Mouse (Mus musculus): ENCODE measurements around the gene Hip1. TPM values are rescaled to one million over a fixed set of nuclear protein-coding genes. Genes with fewer than 3 reads are reported as not detected.

Gene Hip1
- total RNA-seq, 2 experiments from 2014 or later = 40.7 to 43.9 TPM

GRCm38 (mm10) chr5:135531306-135531845 lies 13.5 kb downstream of the Hip1 start:
- no peak for DNase-seq

DNA sequence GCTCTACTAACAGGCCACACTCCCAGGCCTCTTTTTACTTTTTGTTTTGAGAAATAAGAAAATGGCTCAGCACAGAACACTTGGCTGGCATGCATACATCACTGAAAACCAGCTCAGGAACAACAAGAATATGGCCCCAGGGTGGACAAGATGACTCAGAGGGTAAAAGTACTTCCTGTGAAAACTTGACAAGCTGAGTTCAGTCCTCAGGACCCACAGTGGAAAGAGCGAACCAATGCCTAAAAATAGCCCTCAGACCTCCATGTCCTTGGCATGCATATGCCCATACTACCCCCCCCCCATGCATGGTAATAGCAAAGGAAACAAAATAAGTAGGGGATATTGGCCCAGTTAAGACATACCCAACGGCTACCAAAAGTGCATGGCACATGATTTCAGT lies 15.0 kb downstream of the Hip1 start:
- DNase-seq = no peak

- DNase-seq = no peak
These were observed 15.6 kb downstream of the Hip1 start for GRCm38 (mm10) chr5:135529310-135529709.

DNA sequence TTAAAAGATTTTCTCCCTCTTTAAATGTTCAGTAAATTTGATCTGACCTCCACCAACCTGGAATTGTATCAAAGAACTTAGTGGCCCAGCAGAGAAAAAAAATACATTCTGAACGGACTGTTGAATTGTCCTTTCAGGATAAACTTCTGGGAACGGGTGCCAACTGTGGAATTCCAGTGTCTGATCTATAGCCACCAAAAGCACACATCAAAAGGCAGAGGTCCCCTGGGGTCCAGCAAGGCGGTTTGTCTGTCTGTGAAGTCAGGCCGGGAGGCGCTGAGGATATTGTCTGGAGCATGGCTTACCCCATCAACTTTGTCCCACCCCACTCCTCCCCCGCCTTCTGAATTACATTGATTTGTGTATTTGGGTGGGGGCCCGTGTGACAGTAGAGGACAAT lies 16.9 kb downstream of the Hip1 start:
- DNase-seq = no peak

DNA sequence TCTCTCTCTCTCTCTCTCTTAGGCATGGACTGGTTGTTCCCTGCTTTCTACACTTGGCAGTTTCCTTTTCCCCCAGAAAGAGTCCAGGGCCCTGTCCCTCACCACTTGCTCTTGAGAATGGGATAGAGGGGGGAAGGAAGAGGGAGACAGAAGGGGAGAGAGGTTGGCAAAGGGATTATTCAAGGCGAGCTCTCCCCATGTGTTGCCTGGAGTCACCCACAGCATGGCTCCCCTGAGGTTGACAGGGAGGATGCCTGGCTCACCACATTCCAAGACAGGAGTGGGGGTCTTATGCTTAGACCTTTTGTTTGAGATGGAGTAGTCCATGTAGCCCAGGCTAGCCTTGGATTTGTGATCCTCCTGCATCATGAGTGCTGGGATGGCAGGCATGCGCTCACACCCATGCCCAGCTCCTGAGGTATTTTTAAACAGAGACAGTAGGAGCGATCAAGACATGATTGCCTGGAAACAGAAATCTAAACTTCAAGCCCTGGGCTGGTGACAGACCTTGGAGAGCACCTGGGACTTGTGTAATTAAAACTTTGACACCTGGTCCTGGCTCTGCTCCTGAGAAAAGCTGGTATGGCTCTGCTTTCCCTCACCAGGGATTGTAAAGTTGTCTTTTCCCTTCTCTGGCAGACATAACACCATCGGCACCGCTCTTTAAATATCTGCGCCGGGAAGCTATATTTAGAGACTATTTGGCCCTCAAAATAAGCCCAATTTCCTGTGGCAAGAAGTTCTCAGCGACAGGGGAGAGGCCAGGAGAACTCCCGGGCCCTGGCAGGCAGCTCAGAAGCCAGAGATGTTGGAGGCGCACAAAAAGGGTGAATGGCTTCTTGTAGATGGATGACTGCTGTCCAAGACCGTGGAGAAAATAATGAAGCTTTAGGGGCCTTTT lies 20.0 kb downstream of the Hip1 start:
- peak; percentile 43 for DNase-seq

DNA sequence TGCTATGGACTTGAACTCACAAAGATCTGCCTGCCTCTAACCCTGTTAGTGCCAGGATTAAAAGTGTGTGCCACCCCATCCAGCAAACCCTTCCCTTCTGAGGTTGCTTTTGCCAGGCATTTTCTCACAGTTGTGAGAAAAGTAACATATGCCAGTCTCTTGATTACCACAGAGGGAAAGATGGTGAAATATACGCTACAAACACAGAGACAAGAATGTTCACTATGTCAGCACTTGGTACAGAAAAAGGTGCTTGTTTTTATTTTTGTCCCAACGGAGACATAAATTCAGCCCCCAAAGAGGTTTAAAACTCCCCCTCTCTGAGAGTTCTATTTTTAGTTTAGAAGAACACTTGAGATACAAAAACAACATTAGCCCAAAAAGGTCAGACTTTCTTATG lies 20.8 kb downstream of the Hip1 start:
- DNase-seq = no peak

DNA sequence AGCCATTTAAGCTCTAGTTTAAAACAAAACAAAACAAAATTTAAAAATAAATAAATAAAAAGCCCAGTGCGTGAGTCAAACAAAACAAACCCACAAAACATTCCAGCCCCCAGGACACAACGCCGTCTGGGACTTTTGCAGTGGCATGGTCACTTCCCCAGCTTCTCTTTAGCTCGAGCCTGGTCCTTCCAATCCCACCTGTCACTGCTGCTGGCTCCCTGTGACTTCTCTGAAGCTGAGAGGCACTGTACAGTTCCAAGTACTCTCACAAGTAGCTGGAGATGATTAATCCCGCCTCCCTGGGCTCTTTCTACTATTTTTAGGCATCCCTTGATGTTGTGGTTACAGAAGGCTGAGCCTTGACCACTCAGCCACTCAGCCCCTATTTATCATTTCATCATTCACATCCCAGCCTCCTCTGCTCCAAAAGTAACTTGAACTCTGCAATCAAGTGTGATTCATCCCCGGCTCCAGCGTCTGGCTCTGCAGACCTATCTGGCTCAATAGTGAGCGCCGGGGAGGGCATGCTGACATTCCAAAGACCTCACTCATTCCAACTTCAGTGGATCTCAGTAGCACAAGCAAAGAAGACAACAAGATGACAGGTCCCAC lies 22.7 kb downstream of the Hip1 start:
- DNase-seq = peak; percentile 33

DNA sequence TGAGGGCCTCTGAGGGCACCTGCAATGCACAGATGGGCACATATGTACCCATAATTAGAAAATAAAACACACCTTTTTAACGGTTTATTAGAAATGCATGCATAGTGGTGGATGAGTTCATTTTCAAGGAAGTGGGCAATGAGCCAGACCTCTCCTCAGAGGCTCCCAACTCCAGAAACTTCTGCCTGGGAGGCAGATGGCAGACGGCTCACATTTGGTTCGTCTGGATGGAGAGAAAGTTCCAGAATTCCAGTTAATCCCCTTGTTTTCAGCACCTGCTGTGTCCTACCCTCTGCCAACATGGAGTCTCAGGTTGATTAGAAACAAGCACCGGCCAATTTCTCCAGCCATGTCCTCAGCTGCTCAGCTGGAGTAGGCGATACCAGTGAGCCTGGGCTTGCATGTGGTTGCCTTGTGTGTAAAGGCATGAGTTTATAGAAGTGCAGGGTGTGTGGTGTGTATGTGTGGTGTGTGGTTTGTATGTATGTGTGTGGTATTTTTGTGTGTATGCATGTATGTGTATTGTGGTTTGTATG lies 27.5 kb downstream of the Hip1 start:
- DNase-seq = no peak

- no peak for DNase-seq
These were observed 31.8 kb downstream of the Hip1 start for GRCm38 (mm10) chr5:135513131-135513530.

DNA sequence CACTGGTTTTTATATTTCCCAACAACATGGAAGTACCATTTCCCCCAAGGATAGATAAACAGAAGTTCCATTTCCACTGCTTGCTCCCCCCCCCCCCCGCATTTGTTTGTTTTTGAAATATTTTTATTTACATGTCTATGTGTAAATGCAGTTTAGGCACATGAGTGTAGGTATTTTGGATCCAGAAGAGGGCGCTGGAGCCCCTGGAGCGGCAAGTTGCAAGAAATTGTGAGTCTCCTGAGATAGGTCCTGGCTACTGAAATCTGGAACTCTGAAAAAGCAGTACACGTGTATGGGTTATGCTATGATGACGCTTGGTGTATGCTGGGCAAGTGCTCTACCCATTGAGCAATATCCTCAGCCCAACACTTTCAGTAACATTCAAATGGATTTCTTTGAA lies 33.8 kb downstream of the Hip1 start:
- no peak for DNase-seq

- DNase-seq = no peak
These were observed 36.6 kb downstream of the Hip1 start for GRCm38 (mm10) chr5:135508284-135508683.

DNA sequence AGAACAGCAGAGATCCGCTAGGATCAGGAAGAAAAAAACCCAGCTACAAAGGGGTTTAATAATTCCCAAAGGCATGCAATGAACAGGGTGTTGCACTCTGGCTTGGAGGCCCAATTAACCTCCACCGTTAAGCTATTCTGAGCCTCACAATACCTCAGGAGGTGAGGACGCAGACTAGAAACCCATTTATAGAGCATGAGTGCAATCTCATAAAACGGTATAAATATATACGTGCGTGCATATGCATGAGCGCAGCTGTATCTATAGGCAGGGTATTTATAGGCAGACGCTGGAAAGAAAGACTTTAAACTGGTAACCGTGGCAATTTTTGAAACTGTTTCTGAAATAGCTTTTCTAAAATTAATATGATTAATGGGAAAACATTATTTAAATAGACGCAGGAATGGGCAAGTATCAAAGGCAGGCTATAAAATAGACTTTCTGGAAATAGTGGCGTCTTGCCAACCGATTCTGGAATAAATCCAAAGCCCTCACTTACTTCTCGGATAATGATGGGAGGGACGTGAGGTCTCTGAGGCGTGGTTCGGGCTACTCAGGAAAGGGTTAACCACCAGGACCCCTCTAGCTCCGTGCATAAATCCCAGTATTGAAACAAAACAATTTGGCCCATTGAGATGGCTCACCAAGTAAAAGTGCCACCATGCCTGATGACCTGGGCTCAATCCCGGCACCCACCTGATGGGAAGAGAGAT lies 37.2 kb downstream of the Hip1 start:
- peak; percentile 32 for DNase-seq

GRCm38 (mm10) chr5:135505442-135505841 lies 39.5 kb downstream of the Hip1 start:
- DNase-seq = no peak

DNA sequence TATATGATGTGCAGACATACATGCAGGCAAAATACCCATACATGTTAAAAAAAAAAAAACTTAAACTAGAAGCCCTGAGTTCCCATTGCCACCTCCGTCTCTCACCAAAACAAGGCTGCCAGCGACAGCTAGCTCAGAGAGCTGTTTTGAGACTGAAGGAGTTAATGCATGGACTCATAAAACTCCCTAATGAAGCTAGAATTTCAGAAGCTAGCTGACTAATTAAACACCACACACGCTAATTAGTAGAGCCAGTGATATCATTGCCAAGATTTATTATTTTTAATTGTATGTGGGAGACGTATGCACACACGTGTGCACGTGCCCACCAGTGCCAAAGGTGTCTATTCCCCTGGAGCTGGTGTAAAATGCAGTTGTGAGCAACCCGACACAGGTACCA lies 42.0 kb downstream of the Hip1 start:
- no peak for DNase-seq

DNA sequence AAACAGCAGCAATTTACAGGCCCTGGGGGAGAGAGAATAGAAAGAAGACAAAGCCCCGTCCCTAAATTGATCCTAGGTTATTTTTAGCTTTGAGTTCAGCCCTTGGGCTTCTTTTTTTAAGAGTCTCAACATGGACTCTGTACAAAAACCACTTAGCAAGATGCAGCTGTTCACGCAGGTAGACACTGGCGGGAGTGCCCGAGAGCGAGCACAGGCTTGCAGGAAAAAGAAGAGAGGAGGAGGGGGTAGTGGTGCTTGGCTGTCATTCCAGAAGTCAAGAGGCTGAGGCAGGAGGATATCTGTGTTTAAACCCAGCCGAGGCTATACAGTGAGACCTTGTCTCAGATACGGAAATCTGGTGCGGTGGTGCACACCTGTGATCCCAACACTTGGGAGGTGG lies 42.9 kb downstream of the Hip1 start:
- no peak for DNase-seq

- DNase-seq = no peak
These were observed 46.0 kb downstream of the Hip1 start for GRCm38 (mm10) chr5:135498914-135499313.

DNA sequence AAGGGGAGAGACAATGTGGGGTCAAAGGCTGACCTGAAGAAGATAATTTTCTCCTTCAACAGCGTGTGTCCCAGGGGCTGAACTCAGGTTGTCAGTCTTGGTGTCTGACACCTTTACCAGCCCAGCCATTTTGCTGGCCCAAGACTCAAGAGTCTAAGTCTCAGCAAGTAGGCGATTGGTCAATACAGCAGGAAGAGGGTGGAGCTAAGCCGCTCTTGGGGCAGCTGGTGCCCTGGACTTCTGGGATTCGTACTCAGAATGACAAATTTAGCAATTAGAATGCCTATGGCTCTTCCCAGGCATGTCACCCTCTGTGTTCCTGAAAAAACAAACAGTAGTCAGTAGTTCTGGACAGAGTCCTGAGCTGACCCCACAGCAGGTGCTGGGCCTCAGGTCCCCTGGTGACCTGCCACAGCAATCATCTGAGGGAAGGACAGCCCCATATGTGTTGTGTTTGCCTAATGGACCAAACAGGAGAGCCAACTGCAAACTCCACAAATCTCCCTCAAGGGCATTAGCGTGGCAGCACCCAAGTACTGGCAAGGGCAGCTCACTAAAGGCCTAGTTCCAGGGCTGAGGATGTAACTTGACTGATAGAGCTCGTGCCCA lies 47.5 kb downstream of the Hip1 start:
- no peak for DNase-seq

GRCm38 (mm10) chr5:135496489-135496888 lies 48.4 kb downstream of the Hip1 start:
- DNase-seq = no peak

DNA sequence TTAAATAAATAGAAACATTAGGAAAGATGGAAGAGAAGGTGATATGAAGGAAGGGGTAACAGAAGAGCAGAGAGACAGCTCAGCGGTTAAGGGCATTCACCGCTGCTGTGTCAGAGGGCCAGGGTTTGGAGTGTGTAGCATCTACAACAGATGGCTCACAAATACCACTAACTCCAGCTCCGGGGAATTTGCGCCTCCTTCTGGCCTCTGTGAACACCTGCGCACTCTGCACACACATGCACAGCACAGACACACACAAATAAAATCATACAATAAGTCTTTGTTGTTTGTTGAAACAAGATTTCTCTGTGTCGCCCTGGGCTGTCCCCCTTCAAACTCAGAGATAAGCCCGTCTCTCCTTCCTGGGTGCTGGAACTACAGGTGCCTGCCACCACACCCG lies 49.4 kb downstream of the Hip1 start:
- no peak for DNase-seq

- DNase-seq = peak; percentile 60
These were observed 50.6 kb downstream of the Hip1 start for GRCm38 (mm10) chr5:135494183-135494910.

DNA sequence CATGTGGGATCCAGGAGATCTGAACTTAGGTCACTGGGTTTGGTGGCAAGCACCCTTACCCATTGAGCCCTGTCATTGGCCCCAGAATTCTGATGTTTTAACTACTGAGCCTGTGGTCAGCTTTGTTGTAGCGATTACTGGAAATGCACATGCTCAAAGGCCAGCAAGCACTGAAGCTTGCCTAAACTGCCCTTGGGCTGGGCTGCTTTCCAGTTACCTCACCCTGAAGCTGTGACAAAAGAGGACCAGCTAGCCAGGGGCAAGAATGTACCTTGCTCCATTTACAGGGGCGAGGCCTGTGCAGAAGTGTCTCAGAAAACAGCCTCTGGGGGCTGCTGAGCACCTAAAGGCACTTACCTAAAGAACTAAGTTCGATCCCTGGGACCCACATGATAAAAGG lies 51.8 kb downstream of the Hip1 start:
- DNase-seq = no peak

GRCm38 (mm10) chr5:135492126-135492525 lies 52.8 kb downstream of the Hip1 start:
- no peak for DNase-seq

Measured in heart, postnatal 4 days (tissue).